Mouse (Mus musculus) intestine, postnatal 0 days (tissue): Measurements from ENCODE around the gene Gm4924. TPM values are rescaled to one million over a fixed set of nuclear protein-coding genes. Genes with fewer than 3 reads are reported as not detected.

Source experiments
- ATAC-seq: fragments of 200-750 bp; cut with Nextera tagmentation; 2 replicates; pipeline ENCODE4 v1.8.0; 2017; ENCODE audit warnings: mild to moderate bottlenecking, moderate TSS enrichment, moderate library complexity
- H3K27ac ChIP-seq: fragments of 300-500 bp; sonication (generic); 2 replicates; pipeline ENCODE4 v1.5.1; 2014; ENCODE audit warnings: mild to moderate bottlenecking, low read depth, low read length, moderate library complexity
- H3K27me3 ChIP-seq: fragments of 300-500 bp; sonication (generic); replicated peaks from 2 replicates; pipeline ENCODE4 v1.6.1; 2014; ENCODE audit warnings: low read length, mixed read lengths; ENCODE audit not compliant: control insufficient read depth, insufficient read depth
- H3K36me3 ChIP-seq: fragments of 300-500 bp; sonication (generic); 2 replicates; pipeline ENCODE4 v1.6.1; 2014; ENCODE audit warnings: mild to moderate bottlenecking, moderate library complexity; ENCODE audit not compliant: control insufficient read depth, insufficient read depth
- H3K4me1 ChIP-seq: fragments of 300-500 bp; sonication (generic); replicated peaks from 2 replicates; pipeline ENCODE4 v1.6.1; 2014; ENCODE audit warnings: antibody characterized with exemption, low read length, mixed read lengths; ENCODE audit not compliant: control insufficient read depth, insufficient read depth
- H3K4me2 ChIP-seq: fragments of 300-500 bp; sonication (generic); replicated peaks from 2 replicates; pipeline ENCODE4 v1.6.1; 2014; ENCODE audit warnings: low read depth, mild to moderate bottlenecking, moderate library complexity
- H3K4me3 ChIP-seq: fragments of 300-500 bp; sonication (generic); 2 replicates; pipeline ENCODE4 v1.5.1; 2014; ENCODE audit warnings: low read depth, low read length
- H3K9ac ChIP-seq: fragments of 300-500 bp; sonication (generic); 2 replicates; pipeline ENCODE4 v1.6.1; 2014; ENCODE audit warnings: mild to moderate bottlenecking, low read depth, low read length
- H3K9me3 ChIP-seq: fragments of 300-500 bp; sonication (generic); 2 replicates; pipeline ENCODE4 v1.6.1; 2016; ENCODE audit warnings: mixed run types; ENCODE audit not compliant: control insufficient read depth
- CTCF ChIP-seq: sonication (generic); IDR thresholded peaks from 2 replicates; pipeline ENCODE4 v1.5.1; 2016; ENCODE audit warnings: low read depth, mild to moderate bottlenecking, control low read depth, antibody characterized with exemption, moderate library complexity
- WGBS: fragments of 180-500 bp; shearing (Covaris S2); extraction: QIAGEN DNeasy Blood & Tissue Kit; methylation state at CpG from one replicate; pipeline ENCODE4 v1.1.7; 2014; 5-methylcytosine and 5-hydroxymethylcytosine counted together
- polyA plus RNA-seq: library from polyadenylated mRNA; unstranded; fragments of >200 nt; fragmentation: Nextera tagmentation; extraction: Ambion mirVana; gene quantifications from 2 replicates; pipeline ENCODE4 v1.2.1, GENCODE M21; 2015

Gene Gm4924
- polyA plus RNA-seq, 1 experiment from 2014 or later = 4.3 TPM

- peaks cover 14% of the 10 kb centered on the region; the same call in 1 of the 2 replicates for H3K9me3 ChIP-seq
- no peak overlapping the region for H3K27ac ChIP-seq
- no peaks in the 10 kb centered on the region for H3K4me1 ChIP-seq
- H3K9ac ChIP-seq = no peak overlapping the region
- H3K4me2 ChIP-seq = no peak overlapping the region
- no peak for TF ChIP-seq CTCF
- no peak overlapping the region for H3K4me3 ChIP-seq
- no peak for ATAC-seq
- 91% methylated on average over 1 of the region's 1 CpGs for WGBS
- H3K27me3 ChIP-seq = no peaks in the 10 kb centered on the region
- no peaks in the 10 kb centered on the region for H3K36me3 ChIP-seq
Measured at GRCm38 (mm10) chr10:82382992-82383391, 28.9 kb downstream of the Gm4924 start.

GRCm38 (mm10) chr10:82409511-82409910 is 55.5 kb downstream of the Gm4924 start:
- whole genome bisulfite sequencing = 84% methylated on average over 1 of the region's 1 CpGs
- Histone ChIP-seq H3K4me2 (no peak overlapping the region), H3K36me3 (no peaks in the 10 kb centered on the region)

GRCm38 (mm10) chr10:82423631-82424030 is 69.6 kb downstream of the Gm4924 start:
- H3K4me1 ChIP-seq = no peaks in the 10 kb centered on the region
- no peak overlapping the region for H3K9ac ChIP-seq
- ATAC-seq = no peak
- H3K27me3 ChIP-seq = no peaks in the 10 kb centered on the region
- H3K4me2 ChIP-seq = no peak overlapping the region
- TF ChIP-seq CTCF = no peak
- H3K4me3 ChIP-seq = no peak overlapping the region
- H3K9me3 ChIP-seq = no peaks in the 10 kb centered on the region
- H3K27ac ChIP-seq = no peak overlapping the region
- no peaks in the 10 kb centered on the region for H3K36me3 ChIP-seq

More at GRCm38 (mm10) chr10:82409511-82409910, 55.5 kb downstream of the Gm4924 start:
- Histone ChIP-seq H3K27ac (no peak overlapping the region), H3K27me3 (no peaks in the 10 kb centered on the region), H3K9ac (no peak overlapping the region), H3K9me3 (0 out of 2 replicates have a peak, but pooled peaks cover 4% of the 10 kb centered on the region), H3K4me3 (no peak overlapping the region), H3K4me1 (no peaks in the 10 kb centered on the region)
- no peak for TF ChIP-seq CTCF
- no peak for ATAC-seq

Other genes starting within 250 kb of the Gm4924 start
- gene AU041133, start 226.2 kb upstream of the Gm4924 start, polyA plus RNA-seq = 3.0 TPM in 2 replicates
- 9.4 and 9.7 TPM in 2 replicates for gene Zfp938, start 113.0 kb upstream of the Gm4924 start, polyA plus RNA-seq
- gene 4932415D10Rik, start 37.7 kb upstream of the Gm4924 start, polyA plus RNA-seq = not detected in 2 replicates
- gene Gm1553, start 138.4 kb downstream of the Gm4924 start, polyA plus RNA-seq = not detected in 2 replicates